Mouse (Mus musculus): ENCODE results near the gene Ranbp1. TPM values are rescaled to one million over a fixed set of nuclear protein-coding genes. Genes with fewer than 3 reads are reported as not detected.

The Ranbp1 gene
- total and polyA plus RNA-seq, 3 experiments = 431 to 1,262 (median 543) TPM

DNA sequence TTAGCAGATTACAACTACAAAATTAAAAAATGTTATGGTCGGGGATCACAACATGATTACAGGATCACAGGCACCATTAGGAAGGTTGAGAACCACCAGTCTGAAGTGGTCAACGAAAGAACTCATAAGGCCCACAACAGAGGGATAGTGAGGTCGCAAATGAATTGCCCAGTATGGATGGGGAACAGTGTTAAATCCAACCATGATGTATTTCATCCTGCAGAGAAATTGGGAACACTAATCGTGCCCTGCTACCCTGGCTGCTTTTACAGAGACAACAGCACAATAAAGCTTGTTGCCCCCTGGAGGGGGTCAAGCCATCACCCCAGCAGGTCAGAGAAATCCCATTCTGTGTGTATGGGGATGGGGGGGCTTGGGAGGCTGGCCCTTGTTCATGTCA is 1.7 kb upstream of the Ranbp1 start:
- TF ChIP-seq TAL1 (conservative IDR thresholded peaks at IDR 0.05; ENCODE audit: low read depth, low read length) = no peak
- TF ChIP-seq GATA2 (IDR thresholded peaks at IDR 0.05; ENCODE audit: borderline replicate concordance, low read depth, low read length) = no peak
- no peak for TF ChIP-seq GATA1 (IDR thresholded peaks at IDR 0.05; ENCODE audit: borderline replicate concordance, low read length)
- no peak; the same call in 1 of the 2 replicates for TF ChIP-seq POLR2AphosphoS5 (IDR thresholded peaks at IDR 0.05; ENCODE audit: insufficient replicate concordance, low read depth, low read length)
- TF ChIP-seq CTCF (IDR thresholded peaks at IDR 0.05; ENCODE audit: low read depth, low read length) = no peak
- no peak for ATAC-seq (ENCODE audit: extremely low read depth, insufficient number of reproducible peaks, low FRiP score, poor library complexity, severe bottlenecking)
- peaks cover 68% of the 10 kb centered on the region for H3K4me1 ChIP-seq (ENCODE audit: insufficient read depth, low read depth, low read length)

DNA sequence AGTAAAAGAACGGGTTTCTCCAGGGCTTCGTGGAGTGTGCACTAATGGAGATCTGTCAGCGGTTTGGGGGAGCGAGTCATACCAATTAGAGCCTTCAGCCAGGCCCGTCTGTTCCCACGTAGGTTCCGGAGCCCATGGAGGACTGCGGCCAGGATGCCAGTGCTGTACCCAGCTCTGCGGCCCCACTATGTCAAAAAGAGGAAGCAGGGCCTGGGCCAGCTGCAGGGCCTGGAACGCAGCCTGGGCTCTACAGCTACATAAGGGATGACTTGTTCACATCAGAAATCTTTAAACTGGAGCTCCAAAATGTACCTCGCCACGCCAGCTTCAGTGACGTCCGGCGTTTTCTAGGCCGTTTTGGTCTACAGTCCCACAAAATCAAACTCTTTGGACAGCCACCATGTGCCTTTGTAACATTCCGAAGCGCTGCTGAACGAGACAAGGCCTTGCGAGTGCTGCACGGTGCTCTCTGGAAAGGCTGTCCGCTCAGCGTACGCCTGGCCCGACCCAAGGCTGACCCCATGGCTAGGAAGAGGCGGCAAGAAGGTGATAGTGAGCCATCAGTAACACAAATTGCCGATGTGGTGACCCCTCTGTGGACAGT is 934 bp upstream of the Ranbp1 start:
- Histone ChIP-seq H3K4me1 (ENCODE audit: insufficient read depth, low read depth, low read length) (peaks cover 76% of the 10 kb centered on the region), H3K9me3 (replicated peaks) (no peaks in the 10 kb centered on the region), H3K4me3 (ENCODE audit: low read depth, low read length) (peak overlapping the region; percentile 95), H3K36me3 (replicated peaks) (peaks cover 81% of the 10 kb centered on the region), H3K27me3 (ENCODE audit: insufficient read depth, low read length) (no peaks in the 10 kb centered on the region)
- DNase-seq (ENCODE audit: low spot score) = peak; percentile 81
- TF ChIP-seq GATA2 (IDR thresholded peaks at IDR 0.05; ENCODE audit: borderline replicate concordance, low read depth, low read length) (no peak), POLR2AphosphoS5 (IDR thresholded peaks at IDR 0.05; ENCODE audit: insufficient replicate concordance, low read depth, low read length) (no peak), TAL1 (conservative IDR thresholded peaks at IDR 0.05; ENCODE audit: low read depth, low read length) (no peak), GATA1 (IDR thresholded peaks at IDR 0.05; ENCODE audit: borderline replicate concordance, low read length) (no peak), CTCF (IDR thresholded peaks at IDR 0.05; ENCODE audit: low read depth, low read length) (no peak)
- peak; percentile 42; the same call in 1 of the 2 replicates for ATAC-seq (ENCODE audit: extremely low read depth, insufficient number of reproducible peaks, low FRiP score, poor library complexity, severe bottlenecking)

More for the DNA sequence above, 1.7 kb upstream of the Ranbp1 start:
- peaks cover 78% of the 10 kb centered on the region for H3K36me3 ChIP-seq (replicated peaks)
- no peak for DNase-seq (ENCODE audit: low spot score)
- no peaks in the 10 kb centered on the region for H3K9me3 ChIP-seq (replicated peaks)
- peak overlapping the region; percentile 95 for H3K4me3 ChIP-seq (ENCODE audit: low read depth, low read length)
- H3K27me3 ChIP-seq (ENCODE audit: insufficient read depth, low read length) = no peaks in the 10 kb centered on the region

DNA sequence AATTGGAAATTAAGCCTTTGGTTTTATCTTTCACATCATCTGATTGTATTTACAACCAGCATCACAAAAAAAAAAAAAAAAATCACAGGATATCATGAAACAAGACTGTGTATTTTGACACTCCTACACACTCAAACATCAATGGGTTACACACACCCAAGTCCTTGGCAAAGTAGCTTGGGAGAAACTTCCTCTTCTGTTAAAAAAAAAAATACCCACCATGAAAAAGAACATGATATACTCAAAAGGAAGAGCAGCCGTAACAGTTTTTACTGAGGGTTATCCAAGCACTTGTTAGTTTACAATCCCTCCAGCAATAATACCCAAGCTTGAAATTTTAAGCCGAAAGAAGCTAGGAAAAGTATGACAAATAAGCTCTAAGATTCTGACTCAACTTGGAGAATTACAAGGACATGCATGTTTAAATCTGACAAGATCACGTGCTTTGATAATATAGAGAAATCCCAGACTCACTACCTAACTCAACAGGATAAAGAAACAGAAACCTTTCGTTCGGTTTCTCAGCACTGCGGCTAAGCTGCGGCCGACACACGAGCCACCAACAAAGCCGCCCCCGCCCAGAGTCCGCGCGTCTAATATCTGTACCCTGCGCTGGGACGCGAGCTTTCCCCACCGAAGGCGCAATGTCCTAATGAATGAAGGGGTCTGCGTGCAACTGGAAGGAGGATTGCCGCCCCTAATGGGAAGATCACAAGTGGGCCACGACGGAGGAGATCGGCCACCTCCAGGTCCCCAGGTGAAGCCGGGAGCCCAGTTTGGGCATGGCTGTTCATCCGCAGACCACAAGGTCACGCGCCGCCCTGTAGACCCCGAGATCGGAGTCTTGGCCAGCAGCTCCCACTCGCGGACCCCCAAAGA is 772 bp downstream of the Ranbp1 start:
- H3K4me1 ChIP-seq (ENCODE audit: insufficient read depth, low read depth, low read length) = peaks cover 71% of the 10 kb centered on the region
- DNase-seq (ENCODE audit: low spot score) (peak; percentile 46), ATAC-seq (ENCODE audit: extremely low read depth, insufficient number of reproducible peaks, low FRiP score, poor library complexity, severe bottlenecking) (no peak)
- H3K36me3 ChIP-seq (replicated peaks) = peaks cover 81% of the 10 kb centered on the region
- TF ChIP-seq GATA2 (IDR thresholded peaks at IDR 0.05; ENCODE audit: borderline replicate concordance, low read depth, low read length) (no peak), CTCF (IDR thresholded peaks at IDR 0.05; ENCODE audit: low read depth, low read length) (no peak), GATA1 (IDR thresholded peaks at IDR 0.05; ENCODE audit: borderline replicate concordance, low read length) (no peak), POLR2AphosphoS5 (IDR thresholded peaks at IDR 0.05; ENCODE audit: insufficient replicate concordance, low read depth, low read length) (no peak), TAL1 (conservative IDR thresholded peaks at IDR 0.05; ENCODE audit: low read depth, low read length) (no peak)
- H3K4me3 ChIP-seq (ENCODE audit: low read depth, low read length) = peak overlapping the region; percentile 95
- no peaks in the 10 kb centered on the region for H3K9me3 ChIP-seq (replicated peaks)
- H3K27me3 ChIP-seq (ENCODE audit: insufficient read depth, low read length) = no peaks in the 10 kb centered on the region

DNA sequence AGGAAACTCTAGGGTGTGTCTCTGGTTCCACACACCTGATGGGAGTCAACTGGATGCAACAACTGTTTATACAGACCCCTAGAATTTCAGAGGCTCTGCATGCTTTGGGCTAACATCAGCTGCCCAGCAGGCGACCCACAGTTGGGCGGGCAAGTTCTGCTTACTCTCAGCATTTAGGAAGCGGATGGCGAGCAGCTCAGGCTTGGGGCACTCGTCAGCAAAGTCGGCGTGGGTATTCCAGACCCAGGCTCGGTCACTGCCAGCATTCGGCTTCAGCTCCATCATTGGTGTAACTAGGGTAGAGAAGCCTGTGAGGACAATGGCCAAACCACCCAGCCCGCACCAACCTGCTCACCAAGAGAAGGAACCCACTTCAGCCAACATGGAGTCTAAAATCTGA is 7.0 kb downstream of the Ranbp1 start:
- TF ChIP-seq CTCF (IDR thresholded peaks at IDR 0.05; ENCODE audit: low read depth, low read length) = no peak
- no peak for TF ChIP-seq GATA1 (IDR thresholded peaks at IDR 0.05; ENCODE audit: borderline replicate concordance, low read length)
- ATAC-seq (ENCODE audit: extremely low read depth, insufficient number of reproducible peaks, low FRiP score, poor library complexity, severe bottlenecking) = no peak
- no peak for DNase-seq (ENCODE audit: low spot score)
- Histone ChIP-seq H3K27me3 (ENCODE audit: insufficient read depth, low read length) (peaks cover under 1% of the 10 kb centered on the region; the same call in 1 of the 2 replicates), H3K4me1 (ENCODE audit: insufficient read depth, low read depth, low read length) (peaks cover 41% of the 10 kb centered on the region), H3K36me3 (replicated peaks) (peaks cover 98% of the 10 kb centered on the region), H3K4me3 (ENCODE audit: low read depth, low read length) (no peak overlapping the region), H3K9me3 (replicated peaks) (no peaks in the 10 kb centered on the region)

DNA sequence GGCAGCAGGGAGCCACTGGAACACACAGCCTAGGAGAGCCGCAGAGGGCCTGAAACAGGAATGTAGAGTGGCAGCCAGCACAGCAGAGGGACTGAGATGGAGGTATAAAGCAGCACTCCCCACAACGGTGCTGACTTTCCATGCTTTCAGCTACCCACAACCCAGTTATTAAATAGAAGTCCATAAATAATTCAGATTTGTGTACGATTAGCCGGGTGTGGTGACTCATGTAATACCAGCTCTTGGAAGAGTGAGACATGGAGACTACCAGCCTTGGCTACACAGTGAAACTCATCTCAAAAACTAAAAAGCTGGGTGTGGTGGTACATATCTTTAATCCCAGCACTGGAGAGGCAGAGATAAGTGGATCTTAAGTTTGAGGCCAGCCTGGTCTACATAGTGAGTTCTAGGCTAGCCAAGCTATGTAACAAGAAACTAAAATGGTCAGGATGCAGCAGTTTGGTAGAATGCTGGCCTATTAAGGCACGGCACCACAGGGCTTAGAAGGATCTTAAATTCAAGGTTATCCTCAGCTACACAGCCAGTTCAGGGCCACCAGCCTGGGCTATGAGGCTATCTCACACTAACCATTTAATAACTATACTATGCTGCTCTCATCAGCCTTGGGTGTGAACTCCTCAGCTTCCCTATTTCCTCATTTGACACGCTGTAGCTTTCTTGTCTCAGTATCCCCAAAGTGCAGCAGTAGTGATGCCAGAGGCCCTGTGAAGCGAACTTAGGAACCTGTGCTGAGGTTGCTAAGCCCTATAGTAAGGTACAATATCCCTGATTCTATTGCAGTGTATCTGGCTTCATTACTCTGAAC is 11.6 kb downstream of the Ranbp1 start:
- ATAC-seq (ENCODE audit: extremely low read depth, insufficient number of reproducible peaks, low FRiP score, poor library complexity, severe bottlenecking) = no peak

More for the DNA sequence above, 11.6 kb downstream of the Ranbp1 start:
- H3K27me3 ChIP-seq (ENCODE audit: insufficient read depth, low read length) = peaks cover 35% of the 10 kb centered on the region
- no peak for TF ChIP-seq TAL1 (conservative IDR thresholded peaks at IDR 0.05; ENCODE audit: low read depth, low read length)
- 0 out of 2 replicates have a peak, but pooled peaks have one; percentile 38 for TF ChIP-seq POLR2AphosphoS5 (IDR thresholded peaks at IDR 0.05; ENCODE audit: insufficient replicate concordance, low read depth, low read length)
- TF ChIP-seq GATA1 (IDR thresholded peaks at IDR 0.05; ENCODE audit: borderline replicate concordance, low read length) = no peak
- TF ChIP-seq GATA2 (IDR thresholded peaks at IDR 0.05; ENCODE audit: borderline replicate concordance, low read depth, low read length) = no peak
- TF ChIP-seq CTCF (IDR thresholded peaks at IDR 0.05; ENCODE audit: low read depth, low read length) = no peak
- H3K36me3 ChIP-seq (replicated peaks) = peaks cover 64% of the 10 kb centered on the region
- no peaks in the 10 kb centered on the region for H3K9me3 ChIP-seq (replicated peaks)
- H3K4me1 ChIP-seq (ENCODE audit: insufficient read depth, low read depth, low read length) = peaks cover 25% of the 10 kb centered on the region
- DNase-seq (ENCODE audit: low spot score) = no peak
- H3K4me3 ChIP-seq (ENCODE audit: low read depth, low read length) = no peak overlapping the region

Data from G1E (cell line).